Mouse (Mus musculus): Measurements from ENCODE around the gene Rhbdd1. TPM values are rescaled to one million over a fixed set of nuclear protein-coding genes. Genes with fewer than 3 reads are reported as not detected.

The Rhbdd1 gene
- total RNA-seq, 2 experiments from 2014 or later = 30.0 to 42.7 TPM

DNA sequence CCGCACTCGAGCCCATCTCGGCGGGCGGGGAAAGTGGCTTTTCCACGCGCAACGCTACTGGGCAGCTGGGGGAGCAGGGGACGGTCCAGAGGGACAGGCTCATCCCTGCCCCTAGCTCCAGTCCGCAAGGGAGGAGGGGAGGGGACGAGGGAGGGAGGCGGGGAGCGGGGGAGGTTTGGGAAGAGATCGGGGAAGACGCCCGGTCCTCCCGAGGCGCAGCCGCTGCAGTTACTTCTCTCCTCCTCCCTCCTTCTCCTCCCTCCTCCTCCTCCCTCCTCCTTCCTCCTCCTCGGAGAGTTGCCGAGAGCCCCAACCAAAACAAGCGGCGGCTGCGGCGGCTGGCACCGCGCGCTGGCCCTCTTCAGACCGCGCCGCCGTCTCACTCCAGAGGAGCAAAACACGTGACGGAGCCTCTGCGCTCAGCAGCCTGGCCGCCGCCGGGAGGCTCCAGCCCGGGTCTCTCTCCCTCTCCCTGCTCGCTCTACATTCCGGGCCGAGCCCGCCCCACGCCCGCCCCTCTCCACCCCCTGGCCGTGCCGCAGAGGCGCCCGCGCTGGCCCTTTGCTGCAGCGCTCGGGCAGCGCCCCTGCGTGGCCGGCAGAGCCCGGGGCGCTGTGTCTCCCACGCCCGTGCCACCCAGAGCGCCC, 25.0 kb upstream of the Rhbdd1 start, which contains the start of gene Irs1:
Irs1 (minus strand) TSS at position 266 of the 647 bp plus-strand sequence.
- DNase-seq = peak; percentile 91 to 93

DNA sequence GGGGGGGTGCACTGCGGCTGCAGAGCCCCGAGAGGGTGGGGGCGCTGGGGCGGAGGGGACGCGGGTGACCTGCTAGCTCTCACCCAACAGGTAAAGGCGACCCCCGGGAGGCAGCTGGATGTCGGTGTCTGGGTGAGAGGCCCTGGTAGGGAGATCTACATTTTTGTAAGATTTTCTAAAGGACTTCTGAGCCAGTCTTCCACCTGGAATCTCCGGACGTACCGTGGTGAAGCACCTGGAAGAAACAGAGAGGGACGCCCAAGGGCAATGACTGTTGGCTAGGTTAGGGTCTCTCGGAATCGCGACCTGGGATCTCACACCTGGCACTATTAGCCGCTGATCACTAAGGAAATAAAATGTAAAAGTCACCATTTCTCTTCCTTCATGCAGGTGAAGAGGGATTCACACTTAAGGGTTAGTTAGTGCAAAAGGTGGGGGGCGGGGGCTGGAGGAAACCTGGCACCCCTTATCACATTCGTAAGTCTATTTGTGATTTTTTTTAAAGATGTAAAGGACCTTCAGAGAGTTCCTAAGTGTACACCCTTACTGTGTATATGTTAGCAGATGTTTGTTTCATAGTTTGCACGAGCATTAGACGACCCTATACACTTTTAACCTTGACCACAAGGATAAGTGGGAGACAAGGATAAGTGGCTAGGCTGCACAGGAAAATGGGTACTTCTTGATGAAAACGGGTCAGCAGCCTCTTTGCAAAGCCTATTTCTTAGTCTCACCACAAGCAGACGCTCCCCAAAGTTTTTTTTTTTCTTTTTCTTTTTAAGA, 24.1 kb upstream of the Rhbdd1 start:
- no peak for DNase-seq

DNA sequence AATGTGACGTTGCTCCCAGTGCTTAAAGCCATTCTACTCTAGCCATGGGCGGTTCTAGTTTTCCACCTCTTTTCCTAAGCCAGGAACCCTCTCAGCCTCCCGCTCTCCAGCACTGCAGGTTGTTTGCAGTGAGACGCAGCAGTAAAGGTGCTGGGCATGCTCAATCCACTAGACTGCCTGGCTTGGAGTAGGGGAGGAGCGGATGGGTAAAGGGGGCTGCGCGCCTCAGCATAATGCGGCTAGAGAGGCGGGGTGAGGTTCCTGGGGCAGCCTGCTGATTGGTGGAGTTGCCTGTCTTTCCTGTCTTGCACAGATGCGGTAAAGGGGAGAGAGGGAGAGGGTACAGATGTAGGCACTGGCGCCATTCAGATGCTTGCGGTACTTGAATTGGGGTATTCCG, 23.5 kb upstream of the Rhbdd1 start:
- DNase-seq = peak; percentile 57 to 61

DNA sequence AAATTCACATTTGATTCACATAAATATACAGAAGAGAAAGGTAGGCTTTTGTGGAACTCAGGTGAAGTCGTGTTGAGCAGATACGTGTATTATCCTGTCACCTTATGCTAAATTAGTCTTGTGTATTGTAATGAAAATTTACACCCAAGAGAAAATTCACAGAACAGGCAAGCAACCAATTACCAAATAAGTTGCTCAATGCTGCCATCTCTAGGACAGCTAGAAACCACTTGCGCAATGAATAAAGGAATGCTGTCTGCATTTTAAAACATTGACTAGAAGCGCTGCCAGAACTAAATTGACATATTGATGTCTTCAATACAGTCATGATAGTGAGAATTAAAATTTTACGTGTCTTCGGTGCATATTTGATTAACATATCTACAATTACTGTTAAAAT, 22.1 kb upstream of the Rhbdd1 start:
- DNase-seq = peak; percentile 17 to 44

DNA sequence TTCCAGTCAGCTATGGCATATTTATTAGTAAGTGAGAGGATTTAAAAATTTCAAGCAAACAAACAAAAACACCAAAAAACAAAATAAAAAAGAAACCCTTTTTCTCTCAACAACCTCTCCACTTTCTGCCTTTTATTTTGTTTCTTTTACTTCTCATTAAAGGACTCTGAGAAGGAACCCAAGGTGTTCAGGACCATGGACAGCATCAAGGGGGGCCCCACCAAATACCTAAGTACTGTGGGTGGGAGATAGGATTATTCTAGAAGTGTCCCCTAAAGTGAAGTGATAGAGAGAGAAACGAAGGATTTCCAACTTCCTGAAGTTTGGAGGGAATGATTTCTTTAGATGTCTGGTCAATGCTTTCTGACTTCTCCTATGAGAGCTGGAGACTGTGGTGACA, 17.7 kb upstream of the Rhbdd1 start:
- DNase-seq = peak in 1 of 2 experiments; percentile 17

DNA sequence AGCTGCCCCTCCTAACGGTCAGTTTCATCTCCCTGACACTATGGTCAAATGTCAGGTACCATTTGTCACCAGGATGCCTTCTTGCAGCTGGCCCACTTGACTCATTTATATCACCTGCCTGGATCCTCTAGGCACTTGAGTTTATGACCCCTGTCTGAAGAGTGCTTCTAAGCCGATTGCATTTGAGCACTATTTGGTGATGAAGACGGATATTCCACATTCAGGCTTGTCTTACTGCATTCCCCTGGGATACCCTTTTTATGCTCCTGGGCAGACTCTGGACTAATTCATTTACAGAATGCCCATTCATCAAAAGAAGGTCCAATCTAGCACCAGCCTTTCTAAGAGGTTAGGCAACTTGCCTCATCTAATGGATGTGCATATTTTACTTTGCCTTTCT, 11.8 kb upstream of the Rhbdd1 start:
- DNase-seq = no peak

DNA sequence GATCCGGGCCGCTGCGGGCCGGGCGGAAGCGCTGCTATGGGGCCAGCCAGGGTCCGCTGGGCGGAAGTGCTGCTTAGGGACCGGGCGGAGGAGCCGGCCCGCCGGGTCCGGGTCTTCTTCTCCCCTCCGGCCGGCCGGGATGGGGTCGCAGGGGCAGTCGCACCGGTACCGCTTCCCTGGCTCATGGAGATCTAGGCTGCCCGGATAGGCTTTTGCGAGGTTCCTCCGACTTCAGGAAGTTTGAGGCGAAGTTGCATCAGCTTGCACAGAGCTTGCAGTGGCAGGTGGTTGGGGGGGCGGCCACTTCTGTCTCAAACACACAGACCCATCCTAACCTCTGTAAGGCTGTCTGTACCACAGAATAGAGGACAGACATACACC, 484 bp downstream of the Rhbdd1 start:
- DNase-seq = peak; percentile 30 to 60

DNA sequence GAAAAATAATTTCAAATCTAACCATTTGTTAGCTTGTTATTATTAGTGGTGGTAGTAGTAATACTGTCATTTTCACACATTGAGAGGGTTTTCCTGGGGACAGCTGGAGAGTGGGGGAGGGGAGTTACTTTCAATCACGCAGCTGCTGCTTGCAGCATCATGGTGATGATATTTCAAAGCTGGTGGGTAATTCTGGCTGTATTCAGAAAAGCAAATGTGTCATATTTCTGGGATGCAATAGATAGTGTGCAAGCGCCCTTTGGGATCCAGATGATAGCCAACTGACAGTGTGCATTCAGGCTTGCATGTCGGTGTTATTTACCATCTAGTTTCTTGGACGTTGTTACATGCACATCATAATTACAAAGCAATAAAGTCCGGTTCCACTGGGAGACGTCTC, 4.2 kb downstream of the Rhbdd1 start:
- no peak for DNase-seq

DNA sequence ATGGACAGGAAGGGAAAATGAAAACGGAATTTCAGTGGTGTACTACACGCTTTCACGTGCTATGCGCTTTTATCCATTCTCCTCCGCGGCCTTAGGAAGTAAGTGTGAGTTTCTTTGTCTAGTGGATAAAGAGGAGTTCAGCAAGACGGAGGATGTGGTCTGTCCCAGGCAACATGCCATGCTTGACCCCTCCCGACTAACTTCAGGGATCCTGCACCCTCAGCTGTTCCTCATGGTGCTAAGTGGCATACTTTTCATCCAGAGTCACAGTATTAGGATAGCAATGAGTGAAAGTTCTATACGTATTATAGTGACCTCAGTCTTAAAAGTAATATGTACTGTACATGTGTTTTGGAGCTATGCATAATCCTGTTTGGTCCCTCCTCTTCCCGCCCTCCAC, 4.6 kb downstream of the Rhbdd1 start:
- DNase-seq = no peak

DNA sequence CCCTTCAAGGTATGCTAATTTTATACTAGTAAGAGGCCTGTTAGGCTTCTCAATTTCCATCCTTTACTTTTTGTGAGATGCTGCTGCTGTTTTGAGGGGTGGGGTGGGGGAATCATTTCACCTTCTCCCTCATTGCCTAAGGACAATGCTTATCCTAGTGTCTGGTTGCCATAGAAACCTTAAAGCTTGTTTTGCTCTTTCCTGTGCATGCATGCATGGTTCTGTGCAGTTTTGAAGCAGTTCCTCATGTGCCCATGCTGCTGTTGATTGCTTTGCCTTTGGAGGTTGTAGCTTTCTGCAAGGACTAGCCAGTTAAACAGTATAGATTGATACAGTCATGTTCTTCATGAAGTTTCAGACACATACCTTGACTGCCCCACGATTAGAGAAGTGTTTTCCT, 5.2 kb downstream of the Rhbdd1 start:
- no peak for DNase-seq

DNA sequence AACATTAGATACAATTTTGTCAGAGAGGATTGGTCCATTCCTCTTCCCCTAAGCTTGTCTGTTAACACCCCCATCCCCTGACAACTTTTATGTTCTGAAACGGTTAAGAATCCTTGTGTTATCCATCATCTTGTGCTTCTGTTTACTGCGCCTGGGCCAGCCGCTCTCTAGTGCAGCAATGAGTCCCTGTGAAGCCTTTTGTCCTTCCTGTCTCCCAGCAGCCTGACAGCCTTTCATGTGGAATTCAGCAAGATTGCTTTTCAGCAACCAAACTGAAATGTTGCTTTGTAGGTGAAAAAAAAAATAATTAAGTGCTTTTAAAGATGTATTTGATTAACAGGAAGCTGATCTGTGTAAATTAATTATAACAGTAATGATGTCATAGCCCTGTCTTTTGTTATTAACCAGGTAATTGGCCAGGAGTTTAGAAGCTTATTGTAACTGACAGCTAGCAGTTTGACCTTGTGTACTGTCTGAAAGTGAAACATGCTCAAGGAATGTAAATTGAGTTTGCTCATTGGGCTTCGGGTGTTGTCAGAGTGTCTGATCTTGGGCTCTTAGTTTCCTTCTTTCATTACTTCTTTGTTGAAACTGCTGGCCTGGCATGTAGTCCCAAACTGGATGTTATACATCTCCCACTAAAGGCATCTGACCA, 8.0 kb downstream of the Rhbdd1 start:
- peak in 1 of 2 experiments; percentile 4 for DNase-seq

DNA sequence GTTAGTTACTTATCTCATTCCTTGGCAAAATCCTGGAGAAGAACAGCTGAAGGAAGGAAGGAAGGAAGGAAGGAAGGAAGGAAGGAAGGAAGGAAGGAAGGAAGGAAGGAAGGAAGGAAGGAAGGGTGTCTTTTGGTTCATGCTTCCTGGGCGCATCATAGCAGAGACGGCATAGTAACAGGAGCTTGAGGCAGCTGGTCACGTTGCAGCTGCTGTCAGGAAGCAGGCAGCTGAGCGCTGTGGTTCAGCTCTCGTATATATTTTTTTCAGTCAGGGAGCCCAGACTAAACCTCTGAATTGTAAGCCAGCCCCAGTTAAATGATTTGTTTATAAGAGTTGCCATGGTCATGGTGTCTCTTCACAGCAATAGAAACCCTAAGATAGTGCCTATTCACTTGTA, 9.9 kb downstream of the Rhbdd1 start:
- no peak for DNase-seq

DNA sequence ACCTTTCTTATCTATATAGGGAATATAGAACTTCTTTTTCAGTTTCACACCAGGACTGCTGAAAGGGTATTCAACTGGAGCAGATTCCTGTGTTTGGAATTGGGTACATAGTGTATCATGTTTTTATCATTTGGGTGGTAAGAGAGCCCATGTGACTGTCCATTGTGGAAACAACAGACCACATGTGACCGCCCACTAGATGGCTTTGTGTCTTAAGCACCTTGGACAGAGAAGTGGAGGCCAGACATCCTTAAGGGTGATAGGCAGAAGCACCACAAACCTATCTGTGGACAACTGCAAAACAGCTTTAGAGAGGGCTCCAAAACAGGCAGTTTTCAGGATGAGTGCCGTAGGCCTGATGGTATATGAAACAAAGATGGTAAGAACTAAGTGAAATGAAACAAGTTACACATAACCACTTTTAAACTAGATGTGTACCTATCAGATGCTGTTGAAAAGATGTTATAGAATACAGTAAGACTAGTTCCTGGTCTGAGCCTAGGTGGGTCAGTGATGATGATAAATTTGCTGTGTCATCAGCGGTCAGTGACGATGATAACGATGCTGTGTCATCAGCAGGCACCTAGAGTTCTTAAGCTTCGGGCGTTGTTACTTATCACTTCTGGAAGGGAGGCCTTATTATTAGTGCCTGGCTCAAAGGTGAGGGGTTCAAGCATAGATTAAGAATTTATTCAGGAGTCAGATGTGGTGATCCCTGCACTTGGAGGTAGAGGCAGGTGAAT, 12.0 kb downstream of the Rhbdd1 start:
- no peak for DNase-seq

DNA sequence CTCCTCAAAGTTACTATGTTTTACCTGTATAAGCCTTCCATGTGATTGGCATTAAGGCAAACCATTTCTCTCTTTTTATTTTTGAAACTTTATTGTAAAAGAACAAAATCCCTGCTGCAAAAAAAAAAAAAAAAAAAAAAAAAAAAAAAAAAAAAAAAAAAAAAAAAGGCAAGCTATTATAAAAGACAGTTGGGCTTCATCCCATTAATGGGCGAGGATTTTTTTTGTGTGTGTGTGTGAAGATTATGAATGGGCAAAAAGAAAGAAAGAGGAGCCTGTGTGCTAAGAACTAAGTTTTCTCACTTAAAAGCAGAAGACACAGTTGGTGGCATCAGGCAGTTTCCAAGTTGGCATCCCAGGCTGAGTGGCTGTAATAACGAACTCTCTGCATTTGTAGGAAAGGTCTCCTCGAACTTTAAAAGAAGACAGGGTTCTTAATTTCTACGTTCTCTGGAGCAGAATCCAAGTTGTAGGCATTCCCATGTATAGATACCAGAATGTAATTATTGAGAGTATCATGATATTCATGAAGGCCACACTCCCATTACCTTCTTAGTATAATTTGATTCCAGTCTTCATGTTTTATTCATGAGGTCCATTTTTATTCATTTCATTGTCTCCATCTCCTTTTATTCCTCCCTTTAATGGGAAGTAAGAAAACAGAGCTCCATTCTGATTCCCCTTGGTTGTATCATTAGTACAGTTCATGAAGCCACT, 13.1 kb downstream of the Rhbdd1 start:
- DNase-seq = no peak

DNA sequence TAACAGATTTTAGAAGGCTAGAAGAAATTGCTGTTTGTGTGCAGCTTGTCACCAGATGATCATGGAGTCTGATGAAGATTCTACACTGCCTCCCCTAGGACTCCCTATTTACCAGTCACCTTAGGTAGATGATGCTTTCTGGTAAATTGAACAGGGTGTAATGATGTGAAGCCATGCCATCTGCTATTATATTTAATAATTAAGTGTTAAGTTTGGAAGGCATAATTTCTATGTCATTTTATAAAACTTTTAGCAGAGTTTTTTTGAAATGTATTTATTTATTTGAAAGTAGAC, 13.6 kb downstream of the Rhbdd1 start:
- DNase-seq = no peak

DNA sequence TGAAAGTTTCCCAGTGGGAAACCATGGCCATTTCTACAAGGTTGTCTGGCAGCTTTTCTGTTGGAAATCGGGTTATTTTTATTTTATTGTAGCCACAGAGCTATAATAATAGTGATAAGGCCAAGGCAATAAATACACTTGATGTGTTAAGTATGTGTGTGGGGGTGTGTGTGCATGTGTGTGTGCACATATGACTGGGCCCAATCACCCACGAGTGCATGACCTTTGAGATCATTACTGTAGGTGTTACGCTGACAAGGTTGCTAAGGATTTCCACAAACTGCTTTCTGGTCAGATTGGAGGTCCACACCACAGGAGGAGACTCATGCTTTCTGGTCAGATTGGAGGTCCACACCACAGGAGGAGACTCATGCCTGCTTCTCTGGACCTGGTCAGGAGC, 18.3 kb downstream of the Rhbdd1 start:
- DNase-seq = no peak

DNA sequence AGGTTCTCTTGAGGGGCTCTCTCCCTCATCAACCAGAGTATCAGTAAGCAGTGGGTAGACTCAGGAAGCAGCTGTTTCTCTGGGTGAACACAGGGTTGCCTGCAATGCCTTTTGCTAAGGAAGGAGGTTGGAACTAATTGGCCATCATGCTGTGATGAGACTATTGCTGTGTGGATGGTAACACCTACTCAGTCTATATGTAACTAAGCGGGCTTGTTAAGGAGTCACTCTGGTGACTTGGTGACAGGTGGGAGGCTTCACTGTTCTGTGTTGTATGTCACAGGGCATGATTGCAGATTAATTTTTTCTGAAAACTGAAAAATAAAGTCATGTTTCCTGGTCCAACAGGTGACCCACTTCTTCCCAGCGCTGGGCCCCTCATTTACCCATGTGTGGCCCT, 36.8 kb downstream of the Rhbdd1 start:
- no peak for DNase-seq

DNA sequence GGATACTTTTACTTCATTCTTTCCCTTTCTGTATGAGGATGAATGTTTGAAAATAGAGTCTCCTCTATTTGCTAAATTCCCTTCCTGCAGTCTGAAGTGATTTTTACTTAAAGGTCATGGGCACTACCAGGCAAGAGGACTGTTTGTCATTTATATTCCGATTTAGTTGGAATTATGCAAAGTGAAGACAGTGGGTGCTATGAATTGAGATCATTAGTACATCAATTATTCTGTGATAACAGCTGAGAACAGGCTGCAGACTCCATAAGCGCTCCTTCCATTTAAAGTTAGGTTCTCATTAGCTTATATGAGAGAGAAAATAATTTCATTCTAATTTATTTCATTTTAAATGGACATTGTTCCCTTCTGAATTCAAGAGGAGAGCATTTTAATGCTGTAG, 37.5 kb downstream of the Rhbdd1 start:
- DNase-seq = no peak

DNA sequence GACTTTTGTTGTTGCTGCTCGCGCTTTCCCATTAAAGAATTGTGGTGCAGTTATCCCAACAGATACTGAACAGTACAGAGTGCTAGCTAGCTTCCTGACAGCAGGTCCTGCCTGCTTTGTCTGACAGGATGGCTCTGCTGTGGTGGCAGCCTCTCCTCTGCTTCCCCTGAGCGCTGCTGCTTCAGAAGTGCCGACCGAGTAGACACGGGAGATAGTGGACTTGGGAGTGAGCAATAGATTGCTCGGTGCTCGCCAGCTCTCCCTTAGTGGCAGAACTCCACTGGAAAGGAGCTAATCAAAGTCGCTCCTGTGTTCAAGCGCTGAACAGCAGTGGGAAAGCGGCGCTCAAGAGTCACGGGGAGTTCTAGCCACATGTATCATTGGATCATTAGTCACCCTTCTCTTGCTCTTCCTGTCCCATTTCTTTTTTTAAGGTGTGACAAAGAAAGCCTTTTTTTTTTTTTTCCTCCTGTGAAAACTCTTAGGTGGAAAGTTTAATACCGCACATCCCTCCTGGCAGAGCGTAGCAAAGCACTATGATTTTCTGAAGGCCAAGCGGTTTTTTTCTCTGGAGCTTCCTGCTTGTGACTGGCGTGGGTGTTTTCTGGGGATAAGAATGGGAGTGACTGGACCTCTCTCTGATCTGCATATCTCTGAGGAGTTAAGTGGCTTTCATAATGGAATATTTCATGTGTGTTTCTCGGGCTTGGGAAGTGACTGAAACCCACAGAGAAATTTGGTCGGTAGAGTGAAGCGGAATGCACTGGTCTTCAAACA, 42.8 kb downstream of the Rhbdd1 start:
- peak; percentile 22 to 49 for DNase-seq

DNA sequence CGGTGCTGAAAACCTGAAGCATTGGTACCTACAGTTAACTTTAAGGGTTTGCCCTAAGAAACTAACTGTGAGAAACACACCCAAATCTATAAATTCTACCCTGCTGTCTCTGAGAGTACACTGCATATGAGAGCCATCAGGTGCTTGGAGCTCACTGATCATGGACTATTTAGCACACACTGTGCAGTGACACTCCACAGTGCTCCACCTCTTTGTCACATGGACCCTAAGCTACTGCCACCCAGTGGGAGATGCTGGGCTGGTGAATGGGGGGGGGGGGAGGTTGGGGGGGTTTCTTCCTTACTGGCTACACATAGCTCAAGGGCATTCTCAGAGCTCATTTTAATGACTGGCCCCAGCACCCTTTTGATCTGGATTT, 43.4 kb downstream of the Rhbdd1 start:
- DNase-seq = no peak

DNA sequence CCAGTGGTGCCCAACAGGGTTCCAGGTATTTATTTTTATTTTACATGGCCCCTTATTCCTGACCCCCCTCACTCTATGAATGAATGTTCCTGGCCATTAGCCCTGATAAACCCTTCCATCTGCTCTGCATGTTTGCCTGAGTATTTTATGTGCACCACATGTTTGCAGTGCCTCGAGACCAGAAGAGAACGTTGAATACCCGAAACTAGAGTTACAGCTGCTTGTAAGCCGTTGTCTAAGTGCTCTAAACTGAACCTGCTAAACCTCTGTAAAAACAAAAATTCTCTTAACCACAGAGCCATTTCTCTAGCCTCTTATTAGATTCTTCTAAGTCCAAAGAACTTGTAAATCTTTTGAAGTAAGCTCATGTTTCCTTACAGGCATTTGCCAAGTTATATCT, 45.0 kb downstream of the Rhbdd1 start:
- no peak for DNase-seq
